Mouse (Mus musculus) gastrocnemius, postnatal 36 days (tissue): ENCODE data around the gene Clic6. TPM values are rescaled to one million over a fixed set of nuclear protein-coding genes. Genes with fewer than 3 reads are reported as not detected.
"Not testable (repeated sequence)": the region's sequence is repeated elsewhere in the genome, so short reads cannot be mapped to it uniquely, and the experiment has no call there.

ENCODE experiments used
- DNase-seq, 2 experiments: peaks; one replicate each; pipeline ENCODE4 v3.0.0; 2022
- intact Hi-C: fragments of 180-260 bp; cut with DNase I; formaldehyde crosslinking; loops from one replicate; pipeline ENCODE4 v1.15.1; 2025
- total RNA-seq, 2 experiments: library from RNA; stranded (reverse); gene quantifications; 2 replicates each; pipeline ENCODE4 v1.2.3; 2021

Clic6 gene
- total RNA-seq, 2 experiments from 2014 or later = 0.07 TPM; not detected in 1

DNA sequence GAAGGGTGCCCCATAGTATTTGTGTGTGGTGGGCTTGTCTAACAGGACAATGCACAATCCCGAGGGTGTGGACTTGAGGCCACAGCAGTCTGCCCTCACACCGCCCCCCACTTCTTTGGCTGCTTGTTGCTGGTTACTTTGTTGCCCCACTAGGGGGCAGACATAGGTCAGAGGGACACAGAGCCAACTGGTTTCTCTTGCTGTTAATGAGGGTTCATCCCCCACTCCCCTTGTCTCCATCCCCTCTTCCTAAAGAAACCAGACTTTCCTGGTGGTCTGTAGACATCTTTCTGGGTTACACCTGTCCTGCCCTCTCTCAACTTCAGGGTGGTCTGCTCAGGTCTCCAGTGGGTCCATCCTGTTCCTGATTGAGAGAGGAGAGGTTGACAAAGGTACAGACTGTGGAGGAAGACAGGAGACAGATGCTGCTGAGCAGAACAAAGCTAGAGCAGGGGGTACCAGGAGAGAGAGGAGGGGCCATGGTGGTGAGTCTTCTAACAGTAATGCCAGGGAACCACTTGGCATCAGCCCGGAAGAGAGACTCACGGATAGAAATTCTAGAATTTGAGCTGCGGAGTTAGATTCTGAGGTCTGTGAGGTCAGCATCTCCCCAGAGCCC is 26.3 kb downstream of the Clic6 start:
- no peak for DNase-seq
- intact Hi-C loops = no loop called here

GRCm38 (mm10) chr16:92514896-92515295 is 29.4 kb downstream of the Clic6 start:
- intact Hi-C loops = loop anchor here (5.0 kb wide), 1 partner anchor 1027 kb away; no protein-coding TSS in a partner anchor

GRCm38 (mm10) chr16:92516139-92516538 is 30.6 kb downstream of the Clic6 start:
- intact Hi-C loops = loop anchor here (5.0 kb wide), 1 partner anchor 1026 kb away; no protein-coding TSS in a partner anchor
- DNase-seq = no peak

More at GRCm38 (mm10) chr16:92514896-92515295, 29.4 kb downstream of the Clic6 start:
- DNase-seq = not testable (repeated sequence)

DNA sequence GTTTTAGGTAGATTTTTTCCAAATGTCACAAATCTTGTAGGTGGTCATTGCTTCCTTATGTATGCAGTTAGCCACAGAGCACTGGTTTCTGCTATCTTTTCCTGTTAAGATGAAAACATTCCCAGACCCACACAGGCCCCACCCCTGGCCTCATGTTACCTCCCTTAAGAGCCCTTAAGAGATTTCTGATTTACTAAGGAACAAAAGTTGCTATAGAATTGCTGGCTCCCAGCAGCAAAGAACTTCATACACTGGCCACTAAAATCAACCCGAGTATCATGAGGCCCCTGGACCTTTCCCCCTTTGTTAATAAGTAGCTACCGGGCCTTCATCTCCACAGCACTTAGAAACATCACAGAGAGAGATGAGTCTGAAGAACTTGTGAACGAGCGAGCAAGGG is 33.2 kb downstream of the Clic6 start:
- no peak for DNase-seq
- intact Hi-C loops = loop anchor here (5.0 kb wide), 1 partner anchor 1024 kb away; no protein-coding TSS in a partner anchor

- intact Hi-C loops = loop anchor here (5.0 kb wide), 2 partner anchors 932 to 1022 kb away; no protein-coding TSS in a partner anchor
- no peak for DNase-seq
These were observed 34.4 kb downstream of the Clic6 start for GRCm38 (mm10) chr16:92519820-92520492.

DNA sequence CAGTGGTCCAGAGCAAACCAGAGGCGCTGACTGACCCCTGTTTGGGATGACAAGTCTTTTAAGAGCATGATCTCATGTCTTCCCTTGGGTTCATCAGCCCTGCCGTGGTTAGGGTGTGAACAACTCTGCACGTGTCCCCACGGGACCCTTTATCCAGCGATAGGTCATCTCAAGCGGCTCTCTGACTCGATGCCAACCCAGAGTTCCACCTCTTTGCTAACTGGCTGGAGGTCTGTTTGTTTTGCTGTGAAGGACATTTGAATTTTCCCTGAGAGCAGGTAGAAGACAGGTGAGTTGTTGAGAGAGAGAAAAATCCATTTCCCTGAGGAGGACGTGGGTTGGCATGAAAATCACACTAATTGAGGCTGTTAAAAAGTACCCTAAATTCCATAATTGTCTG is 37.8 kb downstream of the Clic6 start:
- intact Hi-C loops = loop anchor here (5.0 kb wide), 1 partner anchor 929 kb away; no protein-coding TSS in a partner anchor
- no peak for DNase-seq

GRCm38 (mm10) chr16:92524651-92525050 is 39.1 kb downstream of the Clic6 start:
- intact Hi-C loops = loop anchor here (5.0 kb wide), 1 partner anchor 928 kb away; no protein-coding TSS in a partner anchor
- DNase-seq = no peak

GRCm38 (mm10) chr16:92525919-92526318 is 40.4 kb downstream of the Clic6 start:
- intact Hi-C loops = no loop called here
- no peak for DNase-seq

- DNase-seq = no peak
- intact Hi-C loops = no loop called here
These were observed 49.7 kb downstream of the Clic6 start for GRCm38 (mm10) chr16:92535258-92535657.

- intact Hi-C loops = no loop called here
- DNase-seq = no peak
These were observed 52.8 kb downstream of the Clic6 start for GRCm38 (mm10) chr16:92538356-92538755.

- intact Hi-C loops = loop anchor here (10.0 kb wide), 1 partner anchor 1001 kb away; no protein-coding TSS in a partner anchor
- no peak for DNase-seq
These were observed 58.7 kb downstream of the Clic6 start for GRCm38 (mm10) chr16:92544264-92544663.

DNA sequence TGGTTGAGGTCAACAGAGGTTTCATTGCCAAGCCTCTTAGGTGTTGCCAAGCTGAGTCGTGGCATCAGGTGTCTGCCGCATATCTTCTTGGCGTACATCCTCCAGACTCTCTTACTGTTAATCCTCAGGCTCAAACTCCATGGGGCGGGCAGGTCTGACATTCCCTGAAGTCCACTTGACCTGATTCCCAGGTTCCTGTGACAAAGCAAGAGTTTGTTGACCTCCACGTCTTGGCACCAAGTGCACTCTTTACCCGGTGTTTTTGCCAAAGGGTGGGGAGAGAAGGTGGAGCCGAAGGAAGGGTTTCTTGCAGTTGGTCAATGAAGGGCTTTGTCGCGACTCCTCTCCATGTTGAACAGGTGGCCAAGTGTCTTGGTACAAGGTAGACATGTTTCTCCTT is 63.1 kb downstream of the Clic6 start:
- intact Hi-C loops = loop anchor here (5.0 to 10.0 kb wide), 2 partner anchors 744 to 996 kb away; no protein-coding TSS in a partner anchor
- no peak for DNase-seq

DNA sequence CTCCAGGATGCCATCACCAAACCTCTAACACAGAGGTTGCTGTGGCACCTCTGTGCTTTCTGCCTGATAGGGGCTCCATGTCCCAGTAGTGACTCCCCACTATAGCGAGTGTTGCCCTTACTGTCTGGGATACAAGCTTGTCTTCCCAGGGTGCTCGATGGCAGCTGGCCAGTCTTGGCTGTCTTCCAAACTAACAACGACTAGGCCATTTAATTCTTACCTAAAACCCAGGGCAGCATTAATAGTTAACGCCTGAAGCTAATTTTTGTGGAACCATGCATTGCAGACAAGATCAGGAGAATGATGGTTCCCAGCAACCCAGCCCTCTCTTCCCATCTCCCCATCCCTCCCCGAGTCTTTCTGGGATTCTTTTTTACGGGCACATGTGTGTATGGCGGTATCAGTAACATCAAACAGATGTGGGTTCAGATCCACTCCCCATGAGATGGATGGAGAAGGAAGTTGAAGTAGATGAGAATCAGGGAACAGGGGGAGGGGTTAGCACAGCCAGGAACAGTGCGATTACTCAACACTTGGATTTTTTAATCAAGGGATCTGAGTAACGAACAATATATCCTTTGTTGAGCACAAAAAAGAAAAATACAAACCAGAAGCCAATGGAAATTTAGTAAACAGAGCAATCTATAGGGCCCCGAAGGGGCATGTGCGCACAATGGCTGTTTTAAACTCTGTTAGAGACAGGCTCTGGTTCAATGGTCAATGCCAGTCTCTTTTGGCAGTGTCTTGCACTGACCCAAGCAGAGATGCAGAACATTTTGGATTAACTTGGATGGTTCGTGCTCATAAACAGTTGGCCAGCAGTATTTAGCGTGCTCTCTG is 66.0 kb downstream of the Clic6 start:
- DNase-seq = no peak
- intact Hi-C loops = no loop called here

GRCm38 (mm10) chr16:92552106-92552382 is 66.5 kb downstream of the Clic6 start:
- no peak for DNase-seq
- intact Hi-C loops = no loop called here

DNA sequence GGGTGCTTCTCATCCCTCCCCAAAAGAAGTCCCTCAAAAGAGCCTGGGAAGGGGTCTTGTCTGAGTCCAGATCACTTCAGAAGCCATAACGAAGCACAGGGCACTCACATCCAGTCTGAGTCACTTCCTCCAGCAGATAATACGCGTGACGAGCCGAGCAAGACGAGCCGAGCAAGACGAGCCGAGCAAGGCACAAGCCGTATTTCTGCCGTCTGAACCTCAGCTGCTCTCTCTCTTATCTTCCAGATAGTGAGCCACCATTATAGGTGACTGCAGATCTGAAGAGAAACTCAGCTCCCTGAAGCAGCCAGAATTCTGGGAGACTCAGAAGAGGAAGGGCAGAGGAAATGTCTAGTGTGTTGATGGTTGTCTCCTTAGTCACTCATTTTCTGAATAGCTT is 67.3 kb downstream of the Clic6 start:
- DNase-seq = no peak
- intact Hi-C loops = no loop called here

DNA sequence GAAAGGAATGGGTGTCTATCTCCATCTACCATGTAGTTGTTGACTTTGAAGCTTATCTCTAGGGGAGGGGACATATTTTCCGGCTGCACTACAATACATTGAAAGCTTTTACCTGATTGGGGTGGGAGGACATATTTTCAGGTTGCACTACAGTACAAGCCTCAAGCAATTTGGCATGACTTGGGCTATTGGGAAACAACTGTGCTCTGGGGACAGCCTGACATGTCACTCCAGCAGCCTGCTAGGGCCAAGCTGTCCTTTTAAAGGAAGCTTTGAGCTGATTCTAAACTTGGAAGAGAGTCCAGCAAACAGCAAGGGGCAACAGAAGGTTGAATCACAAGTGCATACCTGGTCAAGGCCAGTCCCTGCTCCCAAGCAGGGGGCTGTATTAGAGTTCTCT is 69.5 kb downstream of the Clic6 start:
- intact Hi-C loops = no loop called here
- DNase-seq = no peak

GRCm38 (mm10) chr16:92565291-92565690 is 79.8 kb downstream of the Clic6 start:
- DNase-seq = no peak
- intact Hi-C loops = loop anchor here (5.0 kb wide), 3 partner anchors 572 to 887 kb away; no protein-coding TSS in a partner anchor

DNA sequence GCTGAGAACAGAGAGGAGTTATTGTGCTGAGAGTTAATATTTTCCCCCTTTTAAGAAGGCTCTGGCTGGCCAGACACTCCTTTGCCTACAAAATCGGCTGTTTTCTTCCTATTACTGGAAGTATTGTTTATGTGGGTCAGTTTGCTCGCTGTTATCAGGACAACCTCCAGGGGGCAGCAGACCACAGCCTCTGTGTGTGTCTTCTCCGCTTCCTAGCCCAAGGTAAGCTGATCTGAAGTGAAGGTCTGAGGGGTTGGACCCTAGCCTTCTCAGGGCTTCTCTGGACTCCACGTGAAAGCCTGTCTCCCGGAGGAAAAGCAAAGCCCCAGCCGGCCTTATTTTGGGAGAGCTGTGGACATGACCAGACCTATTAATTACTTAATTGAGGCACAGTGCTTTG is 80.2 kb downstream of the Clic6 start:
- intact Hi-C loops = loop anchor here (2.0 to 5.0 kb wide), 4 partner anchors 129 to 887 kb away; no protein-coding TSS in a partner anchor
- peak; percentile 77 to 81 for DNase-seq

GRCm38 (mm10) chr16:92566146-92566545 is 80.6 kb downstream of the Clic6 start:
- DNase-seq = no peak

GRCm38 (mm10) chr16:92571246-92571645 is 85.7 kb downstream of the Clic6 start:
- DNase-seq = no peak
- intact Hi-C loops = loop anchor here (5.0 kb wide), 1 partner anchor 36 kb away; no protein-coding TSS in a partner anchor

More at GRCm38 (mm10) chr16:92566146-92566545, 80.6 kb downstream of the Clic6 start:
- intact Hi-C loops = loop anchor here (2.0 to 5.0 kb wide), 4 partner anchors 129 to 886 kb away; no protein-coding TSS in a partner anchor
